Mouse (Mus musculus): ENCODE results near the gene Ppfibp2.

DNA sequence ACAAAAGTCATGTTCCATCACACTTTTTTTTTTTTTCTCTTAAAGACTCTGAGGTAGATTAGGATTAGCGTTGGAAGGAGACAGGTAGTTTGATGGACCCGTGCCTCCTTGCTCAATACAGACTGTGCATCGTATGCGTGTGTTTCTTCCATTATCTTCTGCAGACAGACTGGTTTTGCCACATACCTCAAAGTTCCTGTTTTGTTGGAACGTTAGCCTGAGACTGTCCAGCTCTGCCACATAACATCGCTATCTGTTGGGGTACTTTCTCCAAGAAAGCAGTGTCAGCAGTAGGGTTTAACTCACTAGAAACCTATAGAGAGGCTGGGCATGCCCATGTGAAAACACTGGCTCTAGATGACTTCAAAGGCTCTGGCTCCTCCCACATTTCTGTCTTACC, 61.4 kb downstream of the Ppfibp2 start:
- TF ChIP-seq EP300 (IDR thresholded peaks at IDR 0.05; ENCODE audit: low read depth) (no peak), CTCF (IDR thresholded peaks at IDR 0.05; ENCODE audit: low read depth) (no peak)
